Mouse (Mus musculus): ENCODE measurements around the gene Crabp2. TPM values are rescaled to one million over a fixed set of nuclear protein-coding genes. Genes with fewer than 3 reads are reported as not detected.
A peak's percentile ranks its signal among the peaks of the same experiment; 100 is the strongest.

The Crabp2 gene
- polyA plus RNA-seq, 1 experiment from 2014 or later: 49.1 TPM

DNA sequence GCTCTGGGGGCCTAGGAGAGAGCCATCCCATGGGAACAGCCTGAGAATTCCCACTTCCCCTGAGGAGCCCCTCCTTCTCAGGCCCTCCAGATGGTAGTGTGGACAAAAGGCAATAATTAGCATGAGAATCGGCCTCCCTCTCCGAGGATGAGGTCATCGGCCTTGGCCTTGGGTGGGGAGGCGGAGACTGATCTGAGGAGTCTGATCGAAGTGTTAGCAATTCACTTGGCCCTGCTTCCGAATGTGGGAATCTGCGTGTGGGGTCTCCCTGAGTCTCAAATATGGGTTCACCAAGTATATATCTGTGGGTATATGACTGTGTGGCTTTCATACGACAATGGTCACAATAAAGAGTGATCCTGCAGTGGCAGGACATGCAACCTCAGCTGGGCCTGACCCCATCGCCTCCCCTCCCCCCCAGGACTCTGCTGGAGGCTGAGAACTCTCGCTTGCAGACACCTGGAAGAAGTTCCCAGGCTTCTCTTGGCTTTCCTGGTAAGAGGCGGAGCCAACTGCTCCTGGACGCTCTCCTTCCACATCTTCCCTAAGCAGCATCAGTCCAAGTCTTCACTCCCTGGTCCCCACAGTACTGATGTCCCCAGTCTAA lies 26.0 kb downstream of the Crabp2 start:
- Histone ChIP-seq H3K36me3 (ENCODE audit: control insufficient read depth, insufficient read depth, low read length) (no peaks in the 10 kb centered on the region), H3K4me2 (ENCODE audit: low read length) (peak overlapping the region; percentile 79), H3K27ac (ENCODE audit: low read depth, low read length) (peak overlapping the region; percentile 79), H3K4me3 (ENCODE audit: low read length) (peak overlapping the region; percentile 10), H3K4me1 (ENCODE audit: control insufficient read depth, insufficient read depth, low read depth, low read length) (peaks cover 26% of the 10 kb centered on the region), H3K9ac (ENCODE audit: low read depth, low read length) (peak overlapping the region; percentile 41; the same call in 1 of the 2 replicates), H3K9me3 (ENCODE audit: control insufficient read depth, low read length) (no peaks in the 10 kb centered on the region), H3K27me3 (replicated peaks; ENCODE audit: control insufficient read depth, insufficient read depth, low read length) (no peaks in the 10 kb centered on the region; the same call in 1 of the 2 replicates)
- ATAC-seq: peak; percentile 45
- 11% methylated on average over 12 of the region's 12 CpGs for WGBS

DNA sequence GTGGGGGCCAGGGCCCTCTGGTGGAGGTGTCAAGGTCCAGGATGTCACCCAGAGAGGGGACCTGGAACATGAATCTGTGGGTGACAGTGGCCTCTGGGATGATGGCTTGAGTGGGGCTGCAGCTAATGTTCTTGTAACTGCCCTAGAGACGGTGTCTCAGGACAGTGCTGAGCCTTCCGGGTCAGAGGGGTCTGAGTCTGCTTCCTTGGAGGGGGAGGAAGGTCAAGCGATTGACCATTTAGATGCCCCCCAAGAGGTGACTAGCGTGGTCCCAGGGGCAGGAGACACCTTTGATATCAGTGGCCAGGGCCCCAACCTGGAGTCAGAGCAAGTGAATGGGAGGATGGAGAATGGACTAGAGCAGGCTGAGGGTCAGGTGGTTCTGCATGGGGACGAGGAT lies 31.0 kb downstream of the Crabp2 start:
- H3K36me3 ChIP-seq (ENCODE audit: control insufficient read depth, insufficient read depth, low read length): no peaks in the 10 kb centered on the region
- no peaks in the 10 kb centered on the region for H3K27me3 ChIP-seq (replicated peaks; ENCODE audit: control insufficient read depth, insufficient read depth, low read length)
- no peaks in the 10 kb centered on the region for H3K9me3 ChIP-seq (ENCODE audit: control insufficient read depth, low read length)
- no peak overlapping the region for H3K4me2 ChIP-seq (ENCODE audit: low read length)
- H3K4me3 ChIP-seq (ENCODE audit: low read length): no peak overlapping the region
- peaks cover 19% of the 10 kb centered on the region for H3K4me1 ChIP-seq (ENCODE audit: control insufficient read depth, insufficient read depth, low read depth, low read length)
- H3K27ac ChIP-seq (ENCODE audit: low read depth, low read length): no peak overlapping the region
- no peak overlapping the region for H3K9ac ChIP-seq (ENCODE audit: low read depth, low read length)
- 83% methylated on average over 5 of the region's 5 CpGs for WGBS
- ATAC-seq: no peak

DNA sequence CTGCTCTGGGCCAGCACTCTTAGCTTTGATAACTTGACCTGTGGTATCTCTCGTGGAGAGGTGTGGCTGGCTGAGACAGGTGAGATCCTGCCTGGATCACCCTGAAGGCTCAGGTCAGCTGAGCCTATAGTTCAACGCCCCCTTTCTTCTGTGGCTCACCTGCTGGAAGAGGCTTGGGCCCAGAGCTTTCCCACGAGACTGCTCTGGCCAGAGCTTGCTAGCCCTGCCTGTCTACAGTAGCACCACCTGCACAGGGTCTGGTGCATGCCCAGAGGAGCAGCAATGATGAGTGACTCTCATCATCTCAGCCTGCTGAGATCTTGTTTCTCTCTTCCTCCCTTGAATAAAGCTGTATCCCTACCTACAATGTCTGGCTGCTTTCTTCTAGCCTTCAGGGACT lies 31.6 kb downstream of the Crabp2 start:
- no peaks in the 10 kb centered on the region for H3K36me3 ChIP-seq (ENCODE audit: control insufficient read depth, insufficient read depth, low read length)
- no peak overlapping the region for H3K4me2 ChIP-seq (ENCODE audit: low read length)
- H3K9ac ChIP-seq (ENCODE audit: low read depth, low read length): no peak overlapping the region
- no peak overlapping the region for H3K4me3 ChIP-seq (ENCODE audit: low read length)
- 68% methylated on average over 3 of the region's 3 CpGs for WGBS
- H3K27ac ChIP-seq (ENCODE audit: low read depth, low read length): no peak overlapping the region
- no peaks in the 10 kb centered on the region for H3K9me3 ChIP-seq (ENCODE audit: control insufficient read depth, low read length)
- H3K4me1 ChIP-seq (ENCODE audit: control insufficient read depth, insufficient read depth, low read depth, low read length): peaks cover 18% of the 10 kb centered on the region
- H3K27me3 ChIP-seq (replicated peaks; ENCODE audit: control insufficient read depth, insufficient read depth, low read length): no peaks in the 10 kb centered on the region
- ATAC-seq: no peak

DNA sequence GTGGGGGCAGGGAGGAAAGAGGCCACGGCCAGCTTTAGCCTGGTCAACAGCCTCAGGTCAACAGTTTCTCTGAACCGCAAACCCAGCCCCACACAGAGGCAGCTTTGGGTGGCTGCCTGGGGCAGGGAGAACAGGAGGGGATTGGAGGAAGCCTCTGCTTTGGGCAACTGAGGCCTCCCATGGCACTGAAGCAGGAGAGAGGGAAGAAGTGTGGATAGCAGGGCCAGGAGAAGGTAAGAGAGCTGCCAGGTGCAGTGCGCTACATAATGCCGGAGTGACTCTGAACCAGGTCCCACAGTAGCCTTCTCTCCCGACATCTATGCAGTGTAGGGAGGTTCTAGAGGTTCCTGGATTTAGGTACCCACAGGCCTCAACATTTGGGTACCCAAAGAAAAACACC lies 32.3 kb downstream of the Crabp2 start:
- ATAC-seq: no peak
- Histone ChIP-seq H3K27me3 (replicated peaks; ENCODE audit: control insufficient read depth, insufficient read depth, low read length) (no peaks in the 10 kb centered on the region), H3K4me2 (ENCODE audit: low read length) (no peak overlapping the region), H3K36me3 (ENCODE audit: control insufficient read depth, insufficient read depth, low read length) (no peaks in the 10 kb centered on the region), H3K27ac (ENCODE audit: low read depth, low read length) (no peak overlapping the region), H3K4me3 (ENCODE audit: low read length) (no peak overlapping the region), H3K4me1 (ENCODE audit: control insufficient read depth, insufficient read depth, low read depth, low read length) (peaks cover 25% of the 10 kb centered on the region), H3K9ac (ENCODE audit: low read depth, low read length) (no peak overlapping the region), H3K9me3 (ENCODE audit: control insufficient read depth, low read length) (no peaks in the 10 kb centered on the region)
- 67% methylated on average over 5 of the region's 5 CpGs for WGBS

DNA sequence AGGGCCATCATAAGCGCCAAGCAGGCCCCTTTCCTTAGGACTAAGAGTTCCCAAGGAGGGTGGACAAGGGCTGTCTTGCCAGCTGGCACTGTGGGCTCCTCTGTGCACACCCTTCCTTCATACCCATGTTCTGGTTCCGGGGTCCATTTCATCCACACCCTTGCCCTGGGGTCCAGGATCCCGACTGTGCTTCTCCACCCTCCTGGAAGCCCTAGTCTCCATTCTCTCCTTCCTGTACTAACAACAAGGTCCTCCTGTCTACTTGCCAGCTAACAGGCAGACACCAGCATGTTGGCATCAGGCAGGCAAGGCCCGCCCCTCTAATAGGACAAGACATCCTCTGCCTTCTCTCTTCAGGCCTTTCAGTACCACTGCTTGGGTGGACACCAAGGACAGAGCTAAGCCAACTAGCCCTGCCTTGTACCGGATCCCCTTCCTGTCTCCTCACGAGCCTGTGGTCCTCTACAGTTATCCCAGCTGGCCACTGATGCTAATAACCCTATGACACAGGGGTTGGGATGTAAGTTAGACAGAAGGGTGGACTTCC lies 32.8 kb downstream of the Crabp2 start:
- no peaks in the 10 kb centered on the region for H3K9me3 ChIP-seq (ENCODE audit: control insufficient read depth, low read length)
- H3K4me2 ChIP-seq (ENCODE audit: low read length): no peak overlapping the region
- no peak overlapping the region for H3K27ac ChIP-seq (ENCODE audit: low read depth, low read length)
- H3K4me1 ChIP-seq (ENCODE audit: control insufficient read depth, insufficient read depth, low read depth, low read length): peaks cover 28% of the 10 kb centered on the region
- 78% methylated on average over 6 of the region's 6 CpGs for WGBS
- H3K36me3 ChIP-seq (ENCODE audit: control insufficient read depth, insufficient read depth, low read length): no peaks in the 10 kb centered on the region
- H3K27me3 ChIP-seq (replicated peaks; ENCODE audit: control insufficient read depth, insufficient read depth, low read length): no peaks in the 10 kb centered on the region
- no peak overlapping the region for H3K9ac ChIP-seq (ENCODE audit: low read depth, low read length)
- no peak overlapping the region for H3K4me3 ChIP-seq (ENCODE audit: low read length)
- ATAC-seq: no peak

DNA sequence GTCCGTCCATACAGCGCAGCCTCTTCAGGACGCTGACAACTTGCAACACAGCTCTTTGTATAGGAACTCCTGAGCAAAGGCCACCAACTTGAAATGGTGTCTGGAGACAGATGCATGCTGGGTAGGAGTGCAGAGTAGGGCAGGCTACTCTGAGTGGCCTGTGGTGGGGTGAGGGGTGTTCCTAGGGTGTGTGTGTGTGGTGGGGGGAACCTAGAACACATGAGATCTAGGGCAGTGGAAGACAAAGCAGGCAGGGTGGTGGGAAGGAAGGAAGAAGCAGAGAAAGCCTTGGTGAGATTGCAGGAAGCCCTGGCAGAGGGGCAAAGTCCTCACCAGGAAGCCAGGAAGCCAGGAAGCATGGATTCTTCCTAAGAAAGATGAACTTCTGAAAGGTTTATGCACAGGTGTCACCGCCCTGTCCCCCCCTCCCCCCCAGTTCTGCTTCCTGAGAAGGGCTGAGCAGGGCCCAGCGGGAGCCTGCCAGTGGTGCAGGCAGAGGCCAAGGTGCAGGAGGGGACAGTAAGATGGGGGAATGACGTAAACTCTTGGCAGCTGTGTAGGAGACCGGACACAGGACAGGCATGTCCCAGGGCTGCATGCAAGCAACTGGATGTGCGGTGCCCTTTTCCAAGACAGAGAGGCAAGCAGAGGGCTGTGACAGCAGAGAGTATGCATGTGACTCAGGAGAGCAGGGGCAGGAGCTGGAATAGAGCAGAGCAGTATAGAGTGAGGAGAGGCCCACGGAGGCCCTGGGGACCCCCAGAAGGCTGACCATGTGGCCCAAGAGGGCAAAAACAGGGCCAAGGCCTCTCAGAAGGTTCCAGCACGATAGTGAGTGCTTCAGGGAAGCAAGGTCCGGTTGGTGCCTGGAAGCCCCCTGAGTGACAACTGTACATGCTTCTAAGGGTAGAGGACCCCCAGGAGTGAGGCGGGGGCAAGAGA lies 33.7 kb downstream of the Crabp2 start:
- H3K27me3 ChIP-seq (replicated peaks; ENCODE audit: control insufficient read depth, insufficient read depth, low read length): no peaks in the 10 kb centered on the region
- H3K9ac ChIP-seq (ENCODE audit: low read depth, low read length): peak overlapping the region; percentile 33
- H3K4me2 ChIP-seq (ENCODE audit: low read length): no peak overlapping the region
- ATAC-seq: 0 out of 2 replicates have a peak, but pooled peaks have one; percentile 9
- no peak overlapping the region for H3K4me3 ChIP-seq (ENCODE audit: low read length)
- no peaks in the 10 kb centered on the region for H3K36me3 ChIP-seq (ENCODE audit: control insufficient read depth, insufficient read depth, low read length)
- H3K4me1 ChIP-seq (ENCODE audit: control insufficient read depth, insufficient read depth, low read depth, low read length): peaks cover 37% of the 10 kb centered on the region
- H3K9me3 ChIP-seq (ENCODE audit: control insufficient read depth, low read length): no peaks in the 10 kb centered on the region
- peak overlapping the region; percentile 62; the same call in 1 of the 2 replicates for H3K27ac ChIP-seq (ENCODE audit: low read depth, low read length)
- 39% methylated on average over 12 of the region's 12 CpGs for WGBS

DNA sequence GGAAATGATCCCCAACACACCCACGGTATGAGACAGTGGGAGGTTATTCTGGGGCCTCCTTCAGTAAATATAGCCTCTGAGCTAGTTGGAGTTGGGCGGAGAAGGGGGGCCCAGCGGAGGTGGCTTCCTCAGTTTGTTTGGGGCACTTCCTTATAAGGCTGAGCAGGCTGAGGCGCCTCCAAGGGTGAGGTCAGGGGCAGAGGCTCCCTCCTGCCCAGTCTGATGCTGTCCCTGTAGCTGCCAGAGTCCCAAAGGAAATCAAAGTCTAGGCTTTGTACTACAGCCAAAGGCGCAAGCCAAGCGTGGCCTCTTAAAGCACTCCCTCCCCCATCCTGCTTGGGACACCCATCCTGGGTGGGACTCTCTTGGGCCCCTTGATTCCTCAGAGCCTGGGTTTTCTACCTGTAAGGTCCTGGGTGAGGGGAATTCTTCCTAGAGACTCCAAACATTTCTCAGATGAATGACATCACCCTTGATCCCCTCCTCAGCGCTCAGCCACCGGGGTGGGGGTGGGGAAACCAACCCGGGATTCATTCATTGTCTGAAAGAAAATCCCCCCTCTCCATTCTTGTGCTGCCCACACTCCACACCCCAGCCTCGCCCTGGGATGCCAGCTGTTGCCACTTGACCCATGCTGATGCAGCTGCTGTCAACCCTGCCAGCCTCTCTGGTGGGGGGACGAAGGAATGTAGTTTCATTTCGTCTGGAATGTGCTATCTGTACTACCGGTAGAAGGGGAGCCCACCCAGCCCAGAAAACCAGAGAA lies 34.6 kb downstream of the Crabp2 start:
- Histone ChIP-seq H3K27ac (ENCODE audit: low read depth, low read length) (no peak overlapping the region; the same call in 1 of the 2 replicates), H3K9ac (ENCODE audit: low read depth, low read length) (peak overlapping the region; percentile 5; the same call in 1 of the 2 replicates), H3K9me3 (ENCODE audit: control insufficient read depth, low read length) (no peaks in the 10 kb centered on the region), H3K36me3 (ENCODE audit: control insufficient read depth, insufficient read depth, low read length) (no peaks in the 10 kb centered on the region), H3K4me3 (ENCODE audit: low read length) (no peak overlapping the region), H3K4me2 (ENCODE audit: low read length) (no peak overlapping the region), H3K4me1 (ENCODE audit: control insufficient read depth, insufficient read depth, low read depth, low read length) (peaks cover 45% of the 10 kb centered on the region), H3K27me3 (replicated peaks; ENCODE audit: control insufficient read depth, insufficient read depth, low read length) (no peaks in the 10 kb centered on the region)
- ATAC-seq: peak; percentile 13; the same call in 1 of the 2 replicates
- WGBS: 9% methylated on average over 13 of the region's 13 CpGs

DNA sequence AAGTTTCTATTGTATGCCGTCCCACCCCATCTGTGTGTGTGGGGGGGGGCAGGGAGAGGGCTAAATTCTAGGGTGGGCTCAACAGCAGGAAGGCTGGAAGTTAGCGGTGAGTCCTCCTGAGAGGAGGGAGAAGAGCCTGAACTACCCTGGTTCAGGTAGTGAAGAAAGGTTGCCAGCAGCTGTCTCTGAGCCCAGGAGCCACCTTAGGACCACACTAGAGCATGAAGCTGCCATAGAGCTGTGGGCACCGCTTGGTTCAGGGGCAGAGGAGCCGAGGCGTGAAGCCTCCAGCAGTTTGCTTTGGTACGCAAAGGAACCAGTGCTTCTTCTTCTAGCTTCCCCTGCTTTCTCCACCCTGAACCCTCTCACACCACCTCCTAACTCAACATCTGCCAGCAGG lies 35.2 kb downstream of the Crabp2 start:
- Histone ChIP-seq H3K4me3 (ENCODE audit: low read length) (no peak overlapping the region), H3K27me3 (replicated peaks; ENCODE audit: control insufficient read depth, insufficient read depth, low read length) (no peaks in the 10 kb centered on the region), H3K4me1 (ENCODE audit: control insufficient read depth, insufficient read depth, low read depth, low read length) (peaks cover 50% of the 10 kb centered on the region), H3K36me3 (ENCODE audit: control insufficient read depth, insufficient read depth, low read length) (no peaks in the 10 kb centered on the region), H3K4me2 (ENCODE audit: low read length) (no peak overlapping the region), H3K9ac (ENCODE audit: low read depth, low read length) (no peak overlapping the region), H3K9me3 (ENCODE audit: control insufficient read depth, low read length) (no peaks in the 10 kb centered on the region), H3K27ac (ENCODE audit: low read depth, low read length) (no peak overlapping the region)
- no peak for ATAC-seq
- WGBS: 42% methylated on average over 6 of the region's 6 CpGs
